Mouse (Mus musculus) neural tube, embryonic 10.5 days (tissue): Measurements from ENCODE around the gene Atg101.
A peak's percentile ranks its signal among the peaks of the same experiment; 100 is the strongest.

Source experiments
- DNase-seq: peaks from one replicate; pipeline ENCODE4 v3.0.0-alpha.2; 2017; ENCODE audit warnings: low spot score; ENCODE audit errors: extremely low spot score

Atg101 gene

GRCm38 (mm10) chr15:101283183-101283910, 725 bp upstream of the Atg101 start:
- DNase-seq = peak; percentile 51

DNA sequence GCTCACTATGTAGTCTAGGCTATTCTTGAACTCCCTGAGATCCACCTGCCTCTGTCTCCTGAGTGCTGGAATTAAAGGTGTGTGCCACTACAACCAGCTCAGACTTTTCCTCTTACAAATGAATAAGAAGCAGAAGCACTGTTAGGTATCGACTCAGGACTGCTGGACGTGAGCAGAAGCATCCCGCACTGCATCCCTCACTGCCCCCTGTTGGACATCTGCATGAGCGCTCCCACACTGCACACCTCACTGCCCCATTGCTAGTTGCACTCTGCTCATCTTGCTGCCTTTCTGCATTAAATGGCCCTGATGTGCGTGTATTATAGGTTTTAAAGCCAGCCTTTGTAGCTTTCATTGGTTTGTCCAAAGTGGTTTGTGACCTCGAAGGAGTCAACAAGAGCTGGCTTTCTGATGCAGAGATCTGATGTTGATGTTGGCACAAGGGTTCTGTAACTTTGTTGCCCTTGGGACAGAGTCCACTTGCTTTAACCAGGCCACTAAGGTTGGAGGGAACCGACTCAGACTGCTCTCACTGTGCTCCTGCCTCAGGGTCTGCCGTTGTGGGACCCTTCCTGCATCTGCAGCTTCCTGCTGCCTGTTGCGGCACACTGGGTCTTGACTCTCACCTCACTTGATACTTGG, 2.2 kb downstream of the Atg101 start:
- no peak for DNase-seq

DNA sequence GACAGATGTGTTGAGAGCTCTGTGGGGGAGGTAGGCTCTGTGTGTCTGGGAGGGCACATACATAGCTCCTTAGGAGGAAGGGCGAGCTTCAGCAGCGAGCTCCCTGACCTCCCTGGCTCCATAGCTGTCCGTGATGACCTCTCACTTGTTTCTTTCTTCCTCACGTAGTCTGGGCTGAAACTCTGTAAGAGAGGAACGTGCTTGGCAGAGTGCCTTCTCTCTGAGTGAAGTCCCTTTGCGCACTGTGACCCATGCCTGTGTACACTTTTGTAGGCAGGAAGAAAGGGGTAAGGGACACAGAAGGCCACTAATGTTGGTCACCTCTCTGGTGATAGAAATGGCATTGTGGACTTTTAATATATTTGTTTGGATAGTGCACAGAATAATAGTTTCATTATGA, 3.3 kb downstream of the Atg101 start:
- no peak for DNase-seq

- no peak for DNase-seq
Measured at GRCm38 (mm10) chr15:101290354-101290753, 6.3 kb downstream of the Atg101 start.

DNA sequence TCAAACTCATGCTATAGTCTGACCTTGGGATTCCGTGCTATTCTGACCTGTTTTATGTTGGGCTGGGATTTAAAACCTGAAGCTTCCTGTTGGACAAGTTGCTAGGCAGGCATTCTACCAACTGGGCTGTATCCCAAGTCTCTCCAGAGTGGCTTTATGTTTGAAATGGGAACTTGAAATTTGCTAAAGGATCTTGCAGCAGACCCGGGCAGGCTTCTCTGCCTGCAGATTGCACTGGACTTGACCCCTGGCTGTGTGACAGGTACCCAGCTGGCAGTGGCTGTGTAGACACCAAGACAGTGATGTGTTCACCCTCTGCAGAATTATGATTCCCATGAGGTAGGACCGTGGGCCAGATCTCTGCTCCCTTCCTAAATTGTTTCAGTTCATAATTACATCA, 7.9 kb downstream of the Atg101 start:
- DNase-seq = no peak

- DNase-seq = no peak
Measured at GRCm38 (mm10) chr15:101293025-101293621, 9.1 kb downstream of the Atg101 start, which contains the start of gene 6030408B16Rik. Gene 6030408B16Rik, plus strand, starts transcription at chr15:101293212.

- DNase-seq = no peak
Measured at GRCm38 (mm10) chr15:101294028-101294894, 10.2 kb downstream of the Atg101 start.

DNA sequence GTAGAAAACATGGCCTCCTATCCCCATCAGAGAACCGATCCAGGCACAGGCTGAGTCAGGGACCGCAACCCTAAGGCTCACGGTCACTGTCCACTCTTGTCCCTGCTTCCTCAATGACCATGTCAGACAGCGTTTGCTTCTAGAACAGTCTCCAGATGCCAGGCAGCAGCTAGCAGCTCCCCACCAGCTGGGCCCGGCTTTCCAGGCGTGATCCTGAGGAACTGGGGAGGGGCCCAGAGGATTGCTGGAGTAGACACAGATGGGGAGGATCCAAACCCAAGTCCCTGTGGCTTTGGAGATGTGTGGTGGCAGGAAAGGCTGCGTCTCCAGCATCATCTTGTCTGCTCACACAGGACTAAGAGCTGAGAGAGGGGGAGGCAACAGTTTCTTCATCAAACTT, 11.0 kb downstream of the Atg101 start:
- no peak for DNase-seq

- no peak for DNase-seq
Measured at GRCm38 (mm10) chr15:101295616-101296015, 11.5 kb downstream of the Atg101 start.

DNA sequence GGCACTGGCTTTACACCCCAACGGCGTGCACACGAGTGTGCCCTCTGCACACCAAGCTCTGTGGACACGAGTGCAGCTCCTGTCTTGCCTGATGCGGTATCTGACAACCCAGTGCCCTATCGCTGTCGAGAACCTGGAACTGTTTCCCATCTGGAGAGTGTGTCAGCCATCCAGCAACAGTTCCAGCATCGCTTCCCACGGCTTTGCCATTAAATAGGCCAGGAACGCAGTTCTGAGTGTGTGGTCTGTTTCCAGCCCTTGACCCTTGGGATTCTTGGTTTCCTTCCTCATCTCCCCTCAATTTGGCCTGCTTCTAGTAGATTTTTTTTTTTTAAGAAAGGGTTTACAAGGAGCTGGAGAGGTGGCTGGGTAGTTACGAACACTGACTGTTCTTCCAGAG, 12.0 kb downstream of the Atg101 start:
- DNase-seq = no peak

DNA sequence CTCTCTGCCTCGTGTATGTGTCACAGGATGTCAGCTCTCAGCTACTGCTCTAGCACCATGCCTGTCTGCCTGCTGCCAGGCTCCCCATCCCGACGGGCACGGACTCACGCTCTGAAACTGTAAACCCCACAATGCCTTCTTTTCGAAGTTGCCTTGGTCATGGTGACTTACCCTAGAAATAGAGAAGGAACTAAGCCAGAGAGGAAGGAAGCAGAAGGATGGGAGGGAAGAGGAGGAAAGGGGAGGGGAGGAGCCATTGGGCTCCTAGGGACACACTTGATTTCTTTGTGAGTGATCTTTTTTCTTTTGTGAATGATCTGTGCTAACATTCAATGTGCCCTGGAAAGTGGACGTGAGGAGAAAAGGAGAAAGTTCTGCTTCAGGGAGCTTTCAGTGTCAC, 13.9 kb downstream of the Atg101 start:
- DNase-seq = no peak

- DNase-seq = no peak
Measured at GRCm38 (mm10) chr15:101298550-101298949, 14.5 kb downstream of the Atg101 start.

DNA sequence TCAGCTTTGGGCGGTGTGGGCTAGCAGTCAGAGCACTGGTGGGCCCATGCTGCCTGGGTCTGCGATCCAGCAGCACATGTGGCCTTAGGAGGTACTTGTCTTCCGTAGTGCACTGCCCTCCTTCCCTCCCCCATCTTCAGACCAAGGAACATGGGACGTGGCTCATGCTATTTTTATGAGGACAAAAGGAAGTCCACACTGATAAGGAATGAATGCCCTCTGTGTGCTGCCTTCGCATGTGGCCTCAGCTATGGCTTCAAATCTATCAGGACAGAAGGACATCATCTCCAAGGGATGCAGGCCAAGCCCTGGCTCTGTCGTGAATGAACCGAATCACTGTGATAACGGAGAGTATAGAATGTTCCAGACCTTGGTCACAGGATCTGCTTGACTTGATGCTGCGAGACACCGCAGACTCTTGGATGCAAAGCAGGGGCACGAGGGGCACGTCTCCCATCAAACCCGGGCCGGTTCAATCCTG, 15.4 kb downstream of the Atg101 start:
- DNase-seq = no peak

DNA sequence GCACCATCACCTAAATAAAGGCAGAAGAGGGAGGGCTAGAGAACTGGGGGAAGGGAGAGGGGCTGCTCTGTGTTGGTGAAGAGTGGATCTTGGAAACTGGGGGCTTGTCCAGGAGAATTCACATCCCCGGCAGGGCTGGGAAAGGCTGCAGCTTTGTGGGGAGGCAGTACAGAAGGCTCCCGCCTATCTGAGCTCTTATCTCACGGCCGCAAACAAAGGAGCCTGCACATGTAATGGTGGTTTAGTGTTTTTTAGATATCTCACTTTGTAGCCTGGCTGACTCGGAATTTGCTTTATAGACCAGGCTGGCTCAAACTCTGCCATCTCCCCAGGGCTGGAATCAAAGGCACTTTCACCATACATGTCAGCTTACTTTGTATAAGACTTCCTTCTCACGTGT, 16.1 kb downstream of the Atg101 start:
- no peak for DNase-seq

DNA sequence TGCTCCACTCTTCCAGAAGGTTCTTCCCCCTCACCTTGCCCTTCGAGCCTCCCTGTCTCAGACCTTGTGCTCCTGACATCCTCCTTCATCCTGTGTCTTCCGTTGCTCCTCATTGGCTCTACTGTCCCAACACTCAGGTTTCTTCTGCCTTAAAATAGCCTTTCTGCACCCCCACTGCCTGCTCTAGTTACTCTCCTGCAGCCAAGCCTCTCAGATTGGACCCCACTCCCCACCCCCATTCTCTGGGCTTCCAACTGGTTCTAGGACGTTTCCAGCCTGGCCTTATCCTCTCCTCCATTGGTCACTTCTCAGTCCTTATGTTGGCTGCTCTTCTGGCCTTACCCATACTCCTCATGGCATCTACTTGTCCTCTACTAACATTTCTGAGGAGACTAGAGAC, 18.1 kb downstream of the Atg101 start:
- DNase-seq = no peak

DNA sequence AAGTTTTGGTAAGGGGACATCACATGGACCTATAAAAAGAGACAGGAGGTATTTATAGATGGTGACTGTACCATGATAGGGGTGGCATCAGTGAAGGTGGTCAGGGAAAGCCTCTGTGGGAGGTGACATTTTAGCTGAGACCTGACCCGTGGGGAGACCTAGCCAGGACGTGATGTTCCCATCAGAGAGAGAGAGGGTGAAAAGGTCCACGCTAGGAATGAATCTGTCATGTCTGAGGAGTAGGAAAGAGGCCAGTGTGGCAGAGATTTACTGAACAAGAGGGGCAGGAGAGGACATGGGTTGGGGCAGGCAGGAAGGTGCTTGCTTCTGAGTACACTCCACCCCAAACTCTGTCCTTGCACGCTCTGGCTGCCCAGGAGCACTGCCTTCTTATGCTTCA, 19.8 kb downstream of the Atg101 start:
- DNase-seq = no peak

DNA sequence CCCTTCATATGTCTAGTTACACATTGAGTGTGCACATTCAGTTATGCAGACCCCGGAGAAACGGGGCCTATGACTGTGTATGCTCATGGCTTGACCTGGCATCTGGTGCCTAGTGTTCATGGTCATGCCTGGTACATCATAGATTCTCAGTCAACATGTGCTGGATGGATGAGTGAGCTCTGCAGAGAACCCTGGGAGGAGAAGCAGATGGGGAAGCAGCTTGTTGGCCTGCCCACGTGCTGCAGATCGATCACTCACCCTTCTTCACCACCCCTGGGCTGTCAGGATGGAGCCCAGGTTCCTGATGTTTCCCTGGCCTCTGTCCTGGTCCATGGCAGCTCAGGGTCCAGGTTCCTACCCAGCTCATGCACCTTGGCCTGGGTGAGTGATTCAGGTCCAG, 22.4 kb downstream of the Atg101 start:
- DNase-seq = no peak

DNA sequence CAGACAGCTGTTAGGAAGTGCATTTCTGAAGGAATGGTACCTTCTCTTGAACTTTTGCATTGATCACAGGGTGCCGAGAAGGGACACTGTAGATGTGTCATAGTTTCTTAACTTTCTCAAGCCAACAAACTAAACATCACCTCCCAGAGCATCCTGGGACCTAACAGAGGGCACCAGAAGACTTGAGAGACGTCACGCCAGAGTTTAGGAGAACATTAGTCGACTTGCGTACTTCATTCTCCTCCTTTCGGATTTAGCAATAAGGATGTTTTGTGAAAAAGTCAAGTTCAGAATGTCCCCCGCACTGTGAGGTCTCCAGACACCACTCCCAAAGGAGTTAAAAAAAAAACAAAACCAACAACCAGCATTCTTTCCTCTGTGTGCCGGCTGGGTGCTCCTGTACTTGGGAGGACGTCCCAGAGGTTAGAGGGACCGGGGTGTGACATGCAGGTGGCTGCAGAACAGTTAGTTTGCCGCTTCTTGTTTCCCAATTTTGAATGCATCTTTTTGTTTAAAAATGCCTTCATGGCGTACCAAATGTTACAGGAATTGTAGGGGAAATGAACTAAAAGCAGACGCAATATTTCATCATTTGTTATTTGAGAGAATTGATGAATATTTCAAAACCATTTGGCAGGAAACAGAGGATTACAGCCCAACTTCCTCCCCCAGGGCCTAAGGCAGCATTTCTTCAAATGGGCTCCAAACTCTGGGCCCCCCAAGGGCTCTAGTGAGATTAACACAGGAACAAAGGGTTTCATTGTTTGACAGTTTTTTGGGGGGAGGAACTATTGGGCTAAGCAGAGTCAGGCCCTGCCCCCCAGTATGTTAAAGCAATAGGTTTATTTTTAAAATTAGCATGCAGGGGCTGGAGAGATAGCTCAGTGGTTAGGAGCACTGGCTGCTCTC, 24.6 kb downstream of the Atg101 start:
- no peak for DNase-seq

DNA sequence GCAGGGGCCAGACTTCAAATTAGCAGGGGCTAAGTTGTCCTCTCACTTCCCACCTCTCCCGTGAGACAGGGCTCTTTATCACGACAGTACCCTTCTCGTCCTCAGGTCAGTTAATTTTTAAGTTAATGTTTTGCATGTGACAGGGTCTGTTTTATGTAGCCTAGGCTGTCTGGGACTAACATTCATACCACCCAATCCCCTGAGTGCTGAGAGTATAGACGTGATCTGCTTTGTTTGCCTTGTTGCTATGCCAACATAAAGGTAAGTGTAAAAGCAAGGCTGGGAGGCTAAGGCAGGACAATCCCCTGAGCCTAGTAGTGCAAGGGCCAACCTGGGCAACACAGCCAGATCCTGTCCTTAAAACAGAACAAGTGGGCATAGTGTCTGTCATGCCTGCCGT, 25.4 kb downstream of the Atg101 start:
- DNase-seq = no peak

GRCm38 (mm10) chr15:101311087-101311770, 27.2 kb downstream of the Atg101 start:
- no peak for DNase-seq
